Mouse (Mus musculus): Measurements from ENCODE around the gene Itprip.
"Not testable (repeated sequence)": the region's sequence is repeated elsewhere in the genome, so short reads cannot be mapped to it uniquely, and the experiment has no call there.

Itprip gene

DNA sequence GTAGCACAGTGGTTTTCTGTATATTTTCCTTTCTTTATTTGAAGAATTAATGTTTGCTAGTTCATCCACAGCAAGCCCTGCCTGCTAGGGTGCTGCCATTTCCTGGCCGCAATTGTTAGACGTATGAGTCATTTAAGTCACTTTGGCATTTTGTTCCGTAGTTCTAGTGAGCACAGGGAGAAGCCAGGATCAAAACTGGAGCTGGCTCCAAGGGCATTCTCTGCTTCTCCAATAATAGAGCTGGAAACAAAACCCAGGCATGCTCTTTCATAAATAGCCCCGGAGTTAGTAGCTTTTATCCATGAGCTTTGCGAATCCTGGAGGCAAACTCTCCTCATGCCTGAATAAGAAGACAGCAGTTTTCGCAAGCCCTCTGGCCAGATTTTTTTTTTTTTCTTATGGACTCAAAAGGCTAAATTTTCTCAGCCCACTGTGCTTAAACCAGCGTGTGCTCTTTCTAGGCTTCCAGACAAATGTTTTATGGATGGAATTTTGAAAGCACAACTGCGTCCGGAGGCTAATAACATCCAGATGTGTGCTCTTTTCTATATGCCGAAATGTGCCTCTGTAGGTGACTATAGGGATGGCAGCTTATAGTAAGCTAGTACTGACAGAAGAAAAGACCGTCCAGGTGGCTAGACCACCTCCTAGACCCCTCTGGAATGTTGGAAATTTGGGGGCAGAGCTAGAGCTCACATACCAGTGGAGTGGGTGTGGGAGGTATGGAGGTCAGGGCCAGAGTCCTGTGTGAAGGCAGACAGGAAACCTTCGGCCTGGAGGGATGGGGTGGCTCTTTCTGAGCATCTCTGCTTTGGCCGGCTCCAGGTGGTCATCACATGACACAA, 64.9 kb downstream of the Itprip start:
- no peak for DNase-seq (ENCODE audit: extremely low read depth, low read depth, low spot score)

DNA sequence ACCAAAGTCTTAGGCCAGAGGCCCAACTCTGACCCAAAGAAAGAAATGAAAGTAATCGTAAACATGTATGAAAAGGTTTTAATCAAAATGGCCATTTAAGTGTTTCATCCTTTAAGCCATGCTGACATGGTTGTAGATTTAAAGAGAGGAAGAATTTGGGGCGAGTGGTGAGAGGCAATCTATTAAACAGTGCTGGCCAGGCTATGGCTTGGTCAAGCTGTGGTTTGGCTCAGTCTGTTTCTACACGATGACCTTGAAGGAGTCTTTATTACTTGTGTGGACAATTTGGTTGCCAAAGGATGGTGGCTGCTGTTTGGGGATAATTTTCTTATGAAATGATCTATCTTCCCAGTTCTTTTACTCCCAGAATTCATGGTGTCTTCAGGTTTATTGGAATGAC, 66.0 kb downstream of the Itprip start:
- DNase-seq (ENCODE audit: extremely low read depth, low read depth, low spot score) = no peak

- DNase-seq (ENCODE audit: extremely low read depth, low read depth, low spot score) = not testable (repeated sequence)
Observed at GRCm38 (mm10) chr19:47852131-47852530, 67.0 kb downstream of the Itprip start.

- no peak for DNase-seq (ENCODE audit: extremely low read depth, low read depth, low spot score)
Observed at GRCm38 (mm10) chr19:47849735-47850134, 69.4 kb downstream of the Itprip start.
